Comparison of ENCODE assay signal across 8 mouse cellular contexts in genomic region chr1:192136561-192137290, GRCm38 (mm10). TPM values are rescaled to one million over a fixed set of nuclear protein-coding genes. Genes with fewer than 3 reads are reported as not detected.
DNase-seq lines count a peak whose midpoint lies in the region; ATAC-seq and TF ChIP-seq lines count a peak whose summit lies in the region.

No protein-coding gene starts in this region.

- WGBS in embryonic facial prominence, embryonic 15.5 days = 1% methylated on average over 52 of the region's 55 CpGs
- WGBS in limb, embryonic 14.5 days = 1% methylated on average over 39 of the region's 55 CpGs
- WGBS in midbrain, embryonic 16.5 days = under 1% methylated on average over 53 of the region's 55 CpGs
- WGBS in spleen, adult 2 months = under 1% methylated on average over 53 of the region's 55 CpGs

- peak overlapping the region; percentile 64 for H3K9ac ChIP-seq in embryonic facial prominence, embryonic 15.5 days
- H3K9ac ChIP-seq in limb, embryonic 14.5 days (ENCODE audit: low read depth, low read length, severe bottlenecking) = peak overlapping the region; percentile 93
- H3K9ac ChIP-seq in midbrain, embryonic 16.5 days (ENCODE audit: low read depth, low read length) = peak overlapping the region; percentile 96

- no peaks in the 10 kb centered on the region for H3K9me3 ChIP-seq in embryonic facial prominence, embryonic 15.5 days (replicated peaks)
- H3K9me3 ChIP-seq in limb, embryonic 14.5 days (ENCODE audit: control insufficient read depth, low read length) = no peaks in the 10 kb centered on the region
- H3K9me3 ChIP-seq in midbrain, embryonic 16.5 days (replicated peaks; ENCODE audit: control insufficient read depth, low read length, poor library complexity, severe bottlenecking) = no peaks in the 10 kb centered on the region

- DNase-seq in B cell, adult 2 months = peak; percentile 51 to 53
- DNase-seq in heart, adult 9 months (ENCODE audit: low spot score in 2 of 2) = peak; percentile 83 to 88
- peak; percentile 88 for DNase-seq in kidney, adult 9 months
- DNase-seq in limb, embryonic 14.5 days (ENCODE audit: low spot score) = peak; percentile 89
- DNase-seq in spleen, adult 2 months (ENCODE audit: low read depth in 1 of 2, low spot score in 2 of 2) = peak in 1 of 2 experiments; percentile 36

- no peak for TF ChIP-seq POLR2A in bone marrow macrophage, adult 2 months (IDR thresholded peaks at IDR 0.05; ENCODE audit: borderline replicate concordance, low read depth, low read length)
- 0 out of 2 replicates have a peak, but pooled peaks have one; percentile 35 for TF ChIP-seq POLR2A in limb, embryonic 14.5 days (IDR thresholded peaks at IDR 0.05; ENCODE audit: borderline replicate concordance, extremely low read depth, insufficient read depth, insufficient read length)
- no peak for TF ChIP-seq POLR2A in spleen, adult 2 months (IDR thresholded peaks at IDR 0.05; ENCODE audit: low read depth, low read length)

- H3K4me1 ChIP-seq in bone marrow macrophage, adult 2 months (ENCODE audit: control insufficient read depth, insufficient read depth, low read length) = peaks cover 9% of the 10 kb centered on the region; the same call in 1 of the 2 replicates
- peaks cover 18% of the 10 kb centered on the region; the same call in 1 of the 2 replicates for H3K4me1 ChIP-seq in embryonic facial prominence, embryonic 15.5 days
- peaks cover 7% of the 10 kb centered on the region; the same call in 1 of the 2 replicates for H3K4me1 ChIP-seq in limb, embryonic 14.5 days (ENCODE audit: control insufficient read depth, insufficient read depth, low read length)
- H3K4me1 ChIP-seq in midbrain, embryonic 16.5 days (ENCODE audit: control insufficient read depth, insufficient read depth, low read length) = peaks cover 22% of the 10 kb centered on the region
- peaks cover 3% of the 10 kb centered on the region; the same call in 1 of the 2 replicates for H3K4me1 ChIP-seq in spleen, adult 2 months (ENCODE audit: control insufficient read depth, insufficient read depth, insufficient read length)

- ATAC-seq in embryonic facial prominence, embryonic 15.5 days (ENCODE audit: insufficient number of reproducible peaks, low FRiP score, low TSS enrichment, low read depth) = peak; percentile 91
- ATAC-seq in limb, embryonic 14.5 days (ENCODE audit: low FRiP score, low read depth) = peak; percentile 87
- ATAC-seq in midbrain, embryonic 16.5 days = peak; percentile 86

- H3K4me2 ChIP-seq in embryonic facial prominence, embryonic 15.5 days (replicated peaks) = peak overlapping the region; percentile 74
- H3K4me2 ChIP-seq in limb, embryonic 14.5 days (replicated peaks; ENCODE audit: low read depth, low read length, severe bottlenecking) = peak overlapping the region; percentile 85
- peak overlapping the region; percentile 88 for H3K4me2 ChIP-seq in midbrain, embryonic 16.5 days (ENCODE audit: low read length)

- peak overlapping the region; percentile 84 for H3K4me3 ChIP-seq in bone marrow macrophage, adult 2 months (ENCODE audit: insufficient read depth, low read length)
- H3K4me3 ChIP-seq in embryonic facial prominence, embryonic 15.5 days (replicated peaks) = peak overlapping the region; percentile 74
- H3K4me3 ChIP-seq in limb, embryonic 14.5 days (replicated peaks; ENCODE audit: low read length) = peak overlapping the region; percentile 83
- peak overlapping the region; percentile 90 for H3K4me3 ChIP-seq in midbrain, embryonic 16.5 days (ENCODE audit: low read depth, low read length)
- peak overlapping the region; percentile 93 for H3K4me3 ChIP-seq in spleen, adult 2 months (ENCODE audit: extremely low read depth, insufficient read depth, insufficient read length)

- no peaks in the 10 kb centered on the region for H3K36me3 ChIP-seq in embryonic facial prominence, embryonic 15.5 days
- 0 out of 2 replicates have a peak, but pooled peaks cover 9% of the 10 kb centered on the region for H3K36me3 ChIP-seq in limb, embryonic 14.5 days (ENCODE audit: control insufficient read depth, insufficient read depth, low read length)
- H3K36me3 ChIP-seq in midbrain, embryonic 16.5 days (ENCODE audit: control insufficient read depth, insufficient read depth, low read length) = no peaks in the 10 kb centered on the region
- no peaks in the 10 kb centered on the region for H3K36me3 ChIP-seq in spleen, adult 2 months (ENCODE audit: control insufficient read depth, insufficient read depth, low read length)

- H3K27me3 ChIP-seq in embryonic facial prominence, embryonic 15.5 days = no peaks in the 10 kb centered on the region
- H3K27me3 ChIP-seq in limb, embryonic 14.5 days (ENCODE audit: control insufficient read depth, insufficient read depth, low read length) = no peaks in the 10 kb centered on the region
- H3K27me3 ChIP-seq in midbrain, embryonic 16.5 days (ENCODE audit: control insufficient read depth, insufficient read depth, low read depth, low read length) = no peaks in the 10 kb centered on the region
- no peaks in the 10 kb centered on the region for H3K27me3 ChIP-seq in spleen, adult 2 months (ENCODE audit: control insufficient read depth, insufficient read depth, low read length)

- no peak for TF ChIP-seq CTCF in bone marrow macrophage, adult 2 months (IDR thresholded peaks at IDR 0.05; ENCODE audit: low read depth, low read length)
- TF ChIP-seq CTCF in spleen, adult 2 months (IDR thresholded peaks at IDR 0.05; ENCODE audit: extremely low read depth, insufficient read depth, insufficient read length, insufficient replicate concordance) = no peak

- H3K27ac ChIP-seq in bone marrow macrophage, adult 2 months (ENCODE audit: insufficient read depth, low read depth, low read length) = peak overlapping the region; percentile 72
- peak overlapping the region; percentile 98 for H3K27ac ChIP-seq in embryonic facial prominence, embryonic 15.5 days (replicated peaks)
- peak overlapping the region; percentile 99 for H3K27ac ChIP-seq in limb, embryonic 14.5 days (replicated peaks; ENCODE audit: low read depth, low read length)
- peak overlapping the region; percentile 99 for H3K27ac ChIP-seq in midbrain, embryonic 16.5 days (ENCODE audit: low read length)
- H3K27ac ChIP-seq in spleen, adult 2 months (ENCODE audit: insufficient read depth, low read length) = peak overlapping the region; percentile 14; the same call in 1 of the 2 replicates

RNA-seq across cellular contexts. Expression of gene Rcor3, which starts 1.1 kb away (rescaled TPM):
- polyA plus RNA-seq in bone marrow macrophage, adult 2 months (2012; ENCODE audit: insufficient read depth, insufficient read length, missing spikeins) = 25.0 and 27.4 TPM in 2 replicates
- 31.1 and 32.5 TPM in 2 replicates for polyA plus RNA-seq in embryonic facial prominence, embryonic 15.5 days (2015; fragmentation: Nextera tagmentation; extraction: Ambion mirVana)
- polyA plus RNA-seq in limb, embryonic 14.5 days (2012; rRNA removed) = 49.8 and 73.2 TPM in 2 replicates
- 34.3 and 39.1 TPM in 2 replicates for polyA plus RNA-seq in limb, embryonic 14.5 days (2014; fragmentation: Nextera tagmentation; extraction: Ambion mirVana)
- 36.3 and 40.4 TPM in 2 replicates for polyA plus RNA-seq in midbrain, embryonic 16.5 days (2015; fragmentation: Nextera tagmentation; extraction: Ambion mirVana)
- polyA plus RNA-seq in spleen, adult 2 months (2012; rRNA removed) = 16.7 and 18.9 TPM in 2 replicates

RNA-seq across cellular contexts. Expression of gene Traf5, which starts 44.4 kb away (rescaled TPM):
- polyA plus RNA-seq in bone marrow macrophage, adult 2 months (2012; ENCODE audit: insufficient read depth, insufficient read length, missing spikeins) = 27.2 and 29.8 TPM in 2 replicates
- polyA plus RNA-seq in embryonic facial prominence, embryonic 15.5 days (2015; fragmentation: Nextera tagmentation; extraction: Ambion mirVana) = 24.9 and 26.9 TPM in 2 replicates
- polyA plus RNA-seq in limb, embryonic 14.5 days (2012; rRNA removed) = 20.7 and 21.0 TPM in 2 replicates
- 19.1 and 21.9 TPM in 2 replicates for polyA plus RNA-seq in limb, embryonic 14.5 days (2014; fragmentation: Nextera tagmentation; extraction: Ambion mirVana)
- polyA plus RNA-seq in midbrain, embryonic 16.5 days (2015; fragmentation: Nextera tagmentation; extraction: Ambion mirVana) = 1.6 and 2.7 TPM in 2 replicates
- 31.0 and 32.2 TPM in 2 replicates for polyA plus RNA-seq in spleen, adult 2 months (2012; rRNA removed)

RNA-seq across cellular contexts. Expression of gene Kcnh1, which starts 53.8 kb away (rescaled TPM):
- polyA plus RNA-seq in bone marrow macrophage, adult 2 months (2012; ENCODE audit: insufficient read depth, insufficient read length, missing spikeins) = not detected in 2 replicates
- polyA plus RNA-seq in embryonic facial prominence, embryonic 15.5 days (2015; fragmentation: Nextera tagmentation; extraction: Ambion mirVana) = 1.7 and 2.0 TPM in 2 replicates
- polyA plus RNA-seq in limb, embryonic 14.5 days (2012; rRNA removed) = 0.63 and 0.74 TPM in 2 replicates
- 0.30 and 0.79 TPM in 2 replicates for polyA plus RNA-seq in limb, embryonic 14.5 days (2014; fragmentation: Nextera tagmentation; extraction: Ambion mirVana)
- polyA plus RNA-seq in midbrain, embryonic 16.5 days (2015; fragmentation: Nextera tagmentation; extraction: Ambion mirVana) = 2.9 and 3.0 TPM in 2 replicates
- 0.46 and 0.85 TPM in 2 replicates for polyA plus RNA-seq in spleen, adult 2 months (2012; rRNA removed)

Comparison
In these comparisons a context has a peak if more than half of its experiments do, and no peak if none do; other contexts are left out.
1. H3K27ac ChIP-seq: peak in every context shown above with its lines; median percentile 99 in limb, embryonic 14.5 days; 99 in midbrain, embryonic 16.5 days; 98 in embryonic facial prominence, embryonic 15.5 days; 72 in bone marrow macrophage, adult 2 months; 14 in spleen, adult 2 months.